Mouse (Mus musculus): ENCODE results near the gene Zfp59.
"Not testable (repeated sequence)": the region's sequence is repeated elsewhere in the genome, so short reads cannot be mapped to it uniquely, and the experiment has no call there.

Gene Zfp59

GRCm38 (mm10) chr7:27838323-27839249, at the start of gene Zfp59:
Gene Zfp59, plus strand, starts transcription at chr7:27838607.
- DNase-seq (ENCODE audit: low spot score in 2 of 2): peak; percentile 90 to 92

DNA sequence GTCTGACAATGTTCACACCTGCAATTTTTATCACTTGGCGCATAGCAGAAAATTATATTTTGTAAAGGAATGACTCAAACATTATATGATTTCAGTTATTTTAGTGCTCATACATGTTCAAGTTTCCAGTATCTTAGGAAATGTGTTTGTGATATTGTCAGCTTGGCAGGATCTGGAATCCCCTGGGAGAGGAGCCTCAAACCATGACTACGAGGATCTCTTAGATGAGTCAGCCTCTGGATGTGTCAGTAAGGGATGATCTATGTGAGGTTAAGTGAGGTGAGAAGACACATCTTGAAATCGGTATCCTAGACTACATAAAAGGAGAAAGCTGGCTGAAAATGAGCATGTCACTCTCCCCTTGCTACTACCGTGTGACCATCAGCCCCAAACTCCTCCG, 49.1 kb upstream of the Zfp59 start:
- DNase-seq (ENCODE audit: low spot score in 2 of 2): no peak

- DNase-seq (ENCODE audit: low spot score in 2 of 2): not testable (repeated sequence)
These were observed 44.5 kb upstream of the Zfp59 start for GRCm38 (mm10) chr7:27793865-27794264.

DNA sequence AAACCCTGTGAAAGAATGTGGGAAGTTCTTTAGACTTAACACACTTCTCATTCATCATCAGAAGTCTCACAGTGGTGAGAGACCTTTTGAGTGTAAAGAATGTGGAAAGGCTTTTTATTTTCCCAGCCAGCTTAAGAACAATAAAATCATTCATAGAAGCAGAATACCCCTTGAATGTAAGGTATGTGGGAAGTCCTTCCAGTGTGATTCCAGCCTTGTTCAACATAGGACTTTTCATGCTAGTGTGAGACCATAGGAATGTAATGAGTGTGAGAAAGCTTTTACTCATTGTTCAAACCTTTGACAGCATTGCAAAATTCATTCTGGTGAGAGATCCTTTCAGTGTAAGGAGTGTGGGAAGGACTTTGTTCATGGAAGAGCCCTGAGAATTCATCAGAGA, 43.8 kb upstream of the Zfp59 start:
- no peak for DNase-seq (ENCODE audit: low spot score in 2 of 2)

- no peak for DNase-seq (ENCODE audit: low spot score in 2 of 2)
These were observed 40.2 kb upstream of the Zfp59 start for GRCm38 (mm10) chr7:27797906-27798811.

- no peak for DNase-seq (ENCODE audit: low spot score in 2 of 2)
These were observed 37.3 kb upstream of the Zfp59 start for GRCm38 (mm10) chr7:27801137-27801536.

GRCm38 (mm10) chr7:27802986-27803385, 35.4 kb upstream of the Zfp59 start:
- DNase-seq (ENCODE audit: low spot score in 2 of 2): no peak

DNA sequence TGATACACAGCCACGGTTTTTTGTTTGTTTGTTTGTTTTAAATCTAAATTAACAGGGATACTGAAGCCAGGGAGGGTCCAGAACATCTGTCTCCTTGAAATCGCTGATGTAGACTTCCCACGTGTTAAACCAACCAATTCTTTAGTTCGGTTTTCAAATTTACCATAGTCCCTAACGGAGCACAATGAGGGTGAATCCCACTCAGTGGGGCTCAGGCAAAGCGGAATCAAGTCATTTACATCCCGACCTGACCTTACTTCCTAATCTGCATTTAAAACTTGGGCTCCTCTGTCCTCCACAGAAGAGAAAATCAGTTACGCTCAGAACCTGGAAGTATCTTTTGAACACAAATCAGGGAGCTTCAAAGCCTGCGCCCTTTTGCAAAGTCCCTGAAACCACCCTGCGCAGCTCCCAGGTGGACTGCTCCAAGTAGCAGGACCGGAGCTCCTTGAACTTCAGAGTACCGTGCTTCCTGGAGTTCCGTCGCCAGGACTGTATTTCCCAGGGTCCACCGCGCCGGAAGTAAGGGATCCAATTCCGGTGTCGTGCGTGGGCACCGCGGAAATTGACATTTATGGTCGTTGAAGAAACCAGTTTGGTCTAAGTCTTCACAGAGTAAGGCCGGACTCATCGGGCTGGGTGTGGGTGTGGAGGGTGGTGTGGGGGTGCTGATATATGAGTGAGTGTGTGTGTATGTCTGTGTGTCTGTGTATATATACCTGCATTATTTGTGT, 33.9 kb upstream of the Zfp59 start:
- peak; percentile 86 to 87 for DNase-seq (ENCODE audit: low spot score in 2 of 2)

GRCm38 (mm10) chr7:27806896-27807295, 31.5 kb upstream of the Zfp59 start, which contains the start of gene Zfp626:
Gene Zfp626, plus strand, starts transcription at chr7:27807196.
- not testable (repeated sequence) for DNase-seq (ENCODE audit: low spot score in 2 of 2)

DNA sequence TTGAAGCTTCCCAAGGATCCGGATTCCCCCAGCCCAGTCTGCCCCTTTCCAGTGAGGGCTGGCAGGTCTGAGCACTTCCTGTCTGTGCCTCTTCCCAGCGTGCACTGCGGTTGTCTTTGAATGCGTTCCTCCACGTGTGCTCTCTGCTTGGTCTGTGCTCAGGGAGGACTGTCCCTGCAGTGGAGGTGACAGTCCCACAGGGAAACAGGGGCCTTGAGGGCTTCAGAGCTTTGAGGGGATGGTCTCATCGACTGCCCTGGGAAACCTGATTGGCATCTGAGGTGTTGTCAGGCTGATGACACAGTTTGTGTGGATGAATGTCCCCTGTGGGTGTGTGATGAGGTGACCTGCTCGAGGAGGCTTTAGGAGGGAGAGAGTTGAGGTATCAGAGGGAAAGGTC, 31.1 kb upstream of the Zfp59 start:
- DNase-seq (ENCODE audit: low spot score in 2 of 2): not testable (repeated sequence)

GRCm38 (mm10) chr7:27818526-27819110, 19.8 kb upstream of the Zfp59 start:
- DNase-seq (ENCODE audit: low spot score in 2 of 2): no peak

- no peak for DNase-seq (ENCODE audit: low spot score in 2 of 2)
These were observed 15.8 kb upstream of the Zfp59 start for GRCm38 (mm10) chr7:27822611-27823010.

DNA sequence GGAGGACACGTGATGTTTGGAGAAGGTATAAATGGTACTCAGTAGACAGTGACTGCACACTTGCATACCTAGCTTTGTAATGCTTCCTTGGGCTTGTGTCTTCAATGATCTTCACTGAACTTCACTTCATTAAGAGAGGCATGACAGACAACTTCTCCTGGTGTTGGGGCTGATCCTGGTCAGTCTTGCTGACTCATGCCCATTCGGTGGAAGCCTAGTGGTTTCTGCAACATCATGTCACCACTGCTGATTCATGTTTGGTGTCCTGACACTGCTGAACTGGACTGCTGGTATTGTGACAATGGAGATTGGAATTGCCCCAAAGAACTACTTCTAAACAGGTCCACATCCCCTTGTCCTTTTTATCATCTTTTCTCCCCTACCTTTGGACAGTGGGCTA, 4.3 kb upstream of the Zfp59 start:
- DNase-seq (ENCODE audit: low spot score in 2 of 2): no peak

- DNase-seq (ENCODE audit: low spot score in 2 of 2): no peak
These were observed 511 bp upstream of the Zfp59 start for GRCm38 (mm10) chr7:27837896-27838295.

GRCm38 (mm10) chr7:27839596-27839995, 1.2 kb downstream of the Zfp59 start:
- DNase-seq (ENCODE audit: low spot score in 2 of 2): no peak

DNA sequence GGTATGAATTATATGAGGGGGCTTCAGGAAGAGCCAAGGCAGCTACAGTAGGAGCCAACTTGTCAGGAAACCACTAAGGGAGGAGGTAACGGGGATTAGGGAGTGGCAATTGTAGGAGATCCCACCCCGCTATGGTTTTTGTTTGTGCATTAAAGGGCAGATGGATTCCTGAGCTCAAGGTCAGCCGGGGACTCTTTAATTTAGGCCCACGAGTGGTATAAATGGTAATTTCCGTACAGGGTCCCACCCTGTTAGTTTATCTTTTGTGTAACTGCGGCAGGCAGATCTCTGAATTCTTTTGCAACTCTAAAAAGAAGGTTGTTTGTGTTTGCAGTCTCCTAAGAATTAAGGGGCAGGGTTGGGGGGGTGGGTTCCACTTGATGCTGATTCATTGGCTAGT, 1.7 kb downstream of the Zfp59 start:
- DNase-seq (ENCODE audit: low spot score in 2 of 2): no peak

DNA sequence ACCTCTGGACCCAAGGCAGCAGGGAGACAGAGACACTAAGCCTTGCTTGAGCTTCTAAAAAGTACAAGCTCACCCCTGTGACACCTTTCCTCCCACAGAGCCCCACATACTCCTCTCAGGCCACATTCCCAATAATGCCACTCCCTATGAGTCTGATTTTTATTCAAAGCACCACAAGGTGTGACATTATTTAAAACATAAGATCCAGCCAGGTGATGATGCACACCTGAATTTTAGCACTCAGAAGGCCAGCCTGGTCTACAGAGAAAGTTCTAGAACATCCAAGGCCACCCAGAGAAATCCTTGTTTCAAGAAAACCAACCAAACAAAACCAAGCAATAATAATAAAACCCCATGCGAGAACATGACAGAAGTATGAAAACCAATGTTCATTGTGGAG, 18.8 kb downstream of the Zfp59 start, which contains the start of gene Zfp607a:
Gene Zfp607a, plus strand, starts transcription at position 301 of the 400 bp plus-strand sequence.
- DNase-seq (ENCODE audit: low spot score in 2 of 2): no peak

DNA sequence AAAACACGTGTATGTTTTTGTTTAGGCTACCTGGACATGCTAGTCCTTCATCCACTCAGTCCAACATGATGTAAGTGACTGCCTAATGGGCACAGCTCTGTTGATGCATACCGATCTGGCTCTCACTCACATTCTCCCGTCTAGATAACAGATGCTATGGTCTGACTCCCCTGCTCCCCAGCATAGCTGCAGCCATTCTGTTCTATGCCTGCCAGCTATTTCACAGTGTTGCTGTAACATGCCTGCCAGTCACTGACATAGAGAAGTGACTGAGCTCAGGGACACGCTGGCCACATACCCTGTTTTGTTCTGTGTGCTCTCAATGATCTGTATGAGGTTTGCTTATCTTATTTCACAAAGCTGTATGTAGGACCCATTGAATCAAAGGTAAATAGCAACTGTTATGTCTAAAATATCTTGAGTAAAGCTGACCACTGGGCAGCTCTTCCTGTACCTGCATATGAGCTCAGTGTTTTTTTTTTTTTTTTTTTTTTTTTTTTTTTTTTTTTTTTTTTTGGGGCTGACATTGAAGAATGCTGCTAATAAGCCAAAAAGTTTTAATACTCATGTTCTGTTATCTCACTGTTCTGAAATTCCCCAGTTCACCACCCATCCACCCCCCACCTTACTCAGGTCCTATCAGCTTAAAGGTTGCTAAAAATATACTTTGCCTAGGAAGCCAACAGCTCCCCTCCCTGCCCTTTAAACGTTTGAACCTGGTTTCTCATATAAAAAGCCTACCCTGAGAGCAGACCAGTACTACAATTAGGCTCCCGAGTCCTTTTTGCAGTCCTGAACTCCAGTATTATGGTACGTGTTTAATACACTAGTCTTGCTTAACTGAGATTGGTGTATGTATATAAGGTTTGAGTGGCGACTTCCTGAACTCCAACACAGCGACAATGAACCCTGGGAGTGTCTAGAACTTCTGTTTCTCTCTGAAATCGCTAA, 21.2 kb downstream of the Zfp59 start:
- DNase-seq (ENCODE audit: low spot score in 2 of 2): no peak

DNA sequence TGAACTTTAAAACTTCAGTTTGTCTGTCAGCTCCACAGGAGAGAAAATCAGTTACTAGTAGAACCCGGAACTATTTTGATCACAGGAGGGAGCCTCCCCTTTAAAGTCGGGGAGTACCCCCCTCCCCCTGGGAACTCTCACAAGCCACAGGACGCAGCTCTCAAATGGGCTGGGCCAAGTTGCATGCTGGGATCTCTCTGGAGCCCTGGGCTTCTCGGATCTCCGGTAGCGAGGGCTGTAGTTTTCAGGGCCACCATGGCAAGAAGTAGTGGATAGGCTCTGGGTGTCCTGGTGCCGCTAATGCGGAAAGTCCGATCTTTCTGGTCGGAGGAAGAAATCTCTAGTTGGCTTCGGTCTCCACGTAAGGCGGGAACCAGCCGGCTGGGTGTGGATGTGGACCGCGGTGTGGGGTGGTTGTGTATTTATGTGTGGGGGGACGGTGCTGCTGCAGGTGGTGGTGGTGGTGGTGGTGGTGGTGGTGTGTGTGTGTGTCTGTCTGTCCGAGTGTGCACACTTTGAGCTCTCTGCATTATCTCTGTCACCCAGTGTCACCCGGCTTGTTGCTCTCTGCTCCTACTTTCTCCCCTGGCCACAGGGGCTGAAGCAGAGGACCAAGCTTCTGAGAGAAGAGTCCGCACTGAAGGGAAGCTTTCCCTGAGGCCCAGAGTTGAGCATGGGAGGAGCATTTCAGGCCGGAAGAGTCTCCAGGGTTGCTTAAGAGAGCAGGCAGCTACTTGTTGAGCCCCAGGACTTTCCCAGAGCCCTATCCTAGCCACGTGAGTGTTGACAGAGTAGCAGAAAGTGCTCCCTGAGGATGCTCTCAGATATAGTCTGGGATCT, 22.2 kb downstream of the Zfp59 start:
- peak; percentile 34 to 44 for DNase-seq (ENCODE audit: low spot score in 2 of 2)

All from right cerebral cortex, postnatal 36 days (tissue).